Mouse (Mus musculus) spleen, adult 18-20 months (tissue): ENCODE measurements around the gene Lama5.
A peak's percentile ranks its signal among the peaks of the same experiment; 100 is the strongest.

Source experiments
- DNase-seq, 2 experiments: peaks; one replicate each; pipeline ENCODE4 v3.0.0; 2022; ENCODE audit warnings: mixed read lengths in 2 of 2

The Lama5 gene

GRCm38 (mm10) chr2:180254436-180255209 is 29.0 kb upstream of the Lama5 start:
- no peak for DNase-seq

- no peak for DNase-seq
Measured at GRCm38 (mm10) chr2:180251838-180252237, 26.2 kb upstream of the Lama5 start.

- DNase-seq = peak in 1 of 2 experiments; percentile 73
Measured at GRCm38 (mm10) chr2:180250930-180251611, 25.4 kb upstream of the Lama5 start.

DNA sequence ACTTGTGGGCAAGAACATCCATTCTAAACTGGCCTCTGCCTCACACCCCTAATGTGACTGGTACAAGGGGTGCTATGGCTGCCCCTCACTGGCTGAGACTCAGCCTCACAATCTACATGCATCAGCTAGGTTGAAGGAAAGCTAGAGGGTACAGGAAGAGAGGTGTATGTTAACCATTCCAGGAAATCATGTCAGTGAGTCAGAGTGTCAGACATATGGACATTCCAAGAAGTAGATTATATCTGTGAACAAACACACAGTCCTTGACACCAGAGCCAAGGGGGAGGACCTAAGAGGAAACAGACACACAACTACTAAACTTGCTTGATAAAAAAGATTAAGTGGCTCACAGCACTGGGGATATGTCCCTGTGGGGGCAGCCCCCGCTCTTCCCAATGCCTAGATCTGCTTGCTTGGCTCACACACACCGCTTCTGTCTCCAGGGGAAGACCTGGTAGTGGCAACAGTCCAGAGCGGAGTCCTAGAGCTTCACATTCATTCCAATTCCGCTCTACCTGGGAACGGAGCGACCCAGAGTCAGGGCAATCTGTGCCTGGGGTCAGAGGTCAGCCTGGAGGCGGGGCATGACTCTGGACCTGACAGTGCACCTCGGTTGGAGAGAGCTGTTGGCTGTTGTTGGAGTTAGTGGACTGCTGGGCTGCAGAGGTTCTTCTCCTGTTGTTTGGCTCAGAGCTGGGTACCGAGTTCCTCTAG is 23.4 kb upstream of the Lama5 start:
- DNase-seq = no peak

DNA sequence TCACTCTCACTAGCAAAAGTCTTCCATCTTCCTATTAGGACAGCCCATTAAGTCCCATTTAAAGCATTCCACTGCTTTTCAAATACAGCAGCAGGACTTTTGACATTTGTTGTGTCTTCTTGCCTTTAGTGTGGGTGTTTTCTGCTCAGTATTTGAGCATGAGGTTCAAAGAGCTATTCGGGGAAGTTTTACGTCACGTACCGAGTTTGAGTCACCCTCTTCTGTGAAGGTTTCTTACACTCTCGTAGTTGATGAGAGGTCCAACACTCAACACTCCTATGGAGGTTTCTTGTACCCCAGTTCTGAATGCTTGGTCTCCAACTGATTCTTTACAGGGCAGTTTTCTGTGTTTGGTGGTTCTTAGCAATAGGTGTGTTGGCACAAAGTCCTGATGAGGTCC is 22.3 kb upstream of the Lama5 start:
- DNase-seq = no peak

GRCm38 (mm10) chr2:180243108-180243507 is 17.4 kb upstream of the Lama5 start:
- no peak for DNase-seq

DNA sequence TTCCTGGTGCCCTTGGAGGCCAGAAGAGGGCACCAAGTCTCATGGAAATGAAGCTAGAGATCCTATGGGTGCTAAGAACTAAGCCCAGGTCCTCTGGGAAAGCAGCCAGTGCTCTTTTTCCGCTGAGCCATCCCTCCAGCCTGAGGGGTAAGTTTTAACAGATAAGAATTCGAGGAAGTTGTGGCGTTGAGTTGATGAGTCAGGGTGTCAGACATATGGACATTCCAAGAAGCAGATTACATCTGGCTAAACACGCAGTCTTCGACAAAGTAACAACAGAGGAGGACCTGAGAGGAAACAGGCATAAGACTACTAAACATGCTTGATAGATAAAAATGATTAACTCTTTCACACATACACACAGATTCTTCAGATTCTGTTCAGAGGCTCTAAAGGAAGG is 12.9 kb upstream of the Lama5 start:
- DNase-seq = no peak

- DNase-seq = no peak
Measured at GRCm38 (mm10) chr2:180237601-180238345, 12.1 kb upstream of the Lama5 start.

DNA sequence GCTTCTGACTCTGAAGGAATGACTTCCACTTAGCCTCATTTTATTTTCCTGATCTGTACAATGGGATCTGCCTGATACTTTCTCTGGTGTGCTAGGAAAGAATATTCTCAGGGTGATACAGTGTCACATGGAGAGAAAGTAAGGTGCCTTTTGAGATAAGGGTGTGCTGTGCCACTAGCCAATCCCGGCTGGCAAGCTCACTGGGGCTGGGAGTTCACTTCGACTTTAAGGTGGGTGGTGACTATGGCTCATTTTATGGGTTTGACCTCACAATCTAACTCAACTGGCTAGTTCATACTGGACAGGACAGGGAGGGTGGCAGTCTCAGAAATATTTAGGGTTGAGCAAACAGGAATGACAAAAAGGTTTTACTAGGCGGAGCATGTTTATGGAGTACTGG is 11.3 kb upstream of the Lama5 start:
- DNase-seq = no peak

GRCm38 (mm10) chr2:180236500-180236899 is 10.8 kb upstream of the Lama5 start:
- no peak for DNase-seq

DNA sequence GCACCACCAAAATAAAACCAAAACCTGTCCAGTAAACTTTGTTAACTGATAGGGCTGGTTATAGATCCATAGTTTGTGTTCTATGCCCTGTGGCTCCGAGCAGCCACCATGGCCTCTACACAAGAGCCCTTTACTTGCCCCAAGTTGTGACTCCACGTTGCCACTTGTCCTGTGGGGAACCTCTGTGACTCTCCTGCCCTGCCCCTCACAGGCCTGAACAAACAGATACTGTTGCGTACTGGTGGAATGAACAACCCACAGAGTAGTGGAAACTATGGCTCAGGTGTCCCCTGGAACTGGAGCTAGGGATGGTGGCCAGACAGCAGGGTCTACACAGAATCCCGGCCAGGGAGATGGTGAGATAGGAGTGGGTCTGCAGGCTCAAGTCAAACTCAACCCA is 10.1 kb upstream of the Lama5 start:
- DNase-seq = no peak

- no peak for DNase-seq
Measured at GRCm38 (mm10) chr2:180234980-180235379, 9.3 kb upstream of the Lama5 start.

GRCm38 (mm10) chr2:180234353-180234752 is 8.7 kb upstream of the Lama5 start:
- no peak for DNase-seq

DNA sequence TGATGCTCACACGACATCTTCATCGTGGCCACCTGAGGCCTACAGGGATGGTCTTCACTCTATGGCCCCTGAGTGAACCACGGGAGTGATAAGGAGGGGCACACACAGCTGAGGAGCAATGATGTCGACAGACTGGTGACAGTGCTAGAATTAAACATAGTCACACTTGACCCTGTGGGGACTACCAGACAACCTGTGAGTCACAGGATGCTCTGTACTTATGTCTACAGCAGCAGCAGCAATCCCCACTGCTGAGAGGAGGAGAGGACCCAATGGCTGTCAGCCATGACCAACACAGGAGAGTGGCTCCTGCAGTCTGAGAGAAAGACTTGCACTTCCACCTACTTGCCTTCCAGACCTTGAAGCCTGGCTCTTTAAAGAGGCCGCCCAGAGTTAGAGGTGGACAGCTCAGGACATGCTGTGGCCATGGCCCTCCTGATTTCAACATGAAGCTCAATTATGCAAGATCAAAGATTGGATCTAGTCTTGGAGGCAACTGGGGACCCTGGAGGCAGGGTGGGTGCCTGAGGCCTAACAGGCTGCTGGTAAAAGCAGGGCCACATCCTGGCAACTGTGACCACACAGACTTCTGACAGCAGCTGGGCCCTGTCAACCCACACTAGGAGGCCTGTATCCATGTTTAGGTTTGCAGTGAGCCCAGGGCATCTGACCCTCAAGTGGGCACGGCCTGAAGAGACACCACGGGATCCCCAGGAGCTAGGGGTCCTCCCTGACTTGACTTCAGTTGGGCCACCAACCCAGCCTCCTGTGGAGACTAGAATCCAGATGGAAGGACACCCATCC is 7.6 kb upstream of the Lama5 start:
- DNase-seq = no peak

- DNase-seq = no peak
Measured at GRCm38 (mm10) chr2:180230482-180230881, 4.8 kb upstream of the Lama5 start.

DNA sequence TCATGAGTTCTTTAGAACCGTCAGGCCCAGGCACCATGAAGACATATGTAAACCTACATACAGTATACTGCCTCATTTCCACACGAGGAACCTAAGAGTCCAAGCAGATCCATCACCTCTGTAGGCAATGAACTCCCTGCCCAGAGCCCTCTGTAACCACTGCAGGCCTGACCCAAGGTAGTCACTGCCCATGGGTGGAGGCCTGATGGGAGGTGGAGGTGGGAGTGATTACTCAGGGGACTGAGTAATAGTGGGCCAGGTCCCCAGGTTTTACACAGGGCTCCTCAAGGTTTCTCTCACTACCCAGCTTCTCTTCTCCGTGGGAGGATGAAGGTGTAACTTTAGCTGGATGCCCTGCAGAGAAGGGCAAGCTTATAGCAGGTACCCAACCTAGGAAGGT is 3.5 kb upstream of the Lama5 start:
- DNase-seq = no peak

- DNase-seq = no peak
Measured at GRCm38 (mm10) chr2:180228592-180228991, 2.9 kb upstream of the Lama5 start.

DNA sequence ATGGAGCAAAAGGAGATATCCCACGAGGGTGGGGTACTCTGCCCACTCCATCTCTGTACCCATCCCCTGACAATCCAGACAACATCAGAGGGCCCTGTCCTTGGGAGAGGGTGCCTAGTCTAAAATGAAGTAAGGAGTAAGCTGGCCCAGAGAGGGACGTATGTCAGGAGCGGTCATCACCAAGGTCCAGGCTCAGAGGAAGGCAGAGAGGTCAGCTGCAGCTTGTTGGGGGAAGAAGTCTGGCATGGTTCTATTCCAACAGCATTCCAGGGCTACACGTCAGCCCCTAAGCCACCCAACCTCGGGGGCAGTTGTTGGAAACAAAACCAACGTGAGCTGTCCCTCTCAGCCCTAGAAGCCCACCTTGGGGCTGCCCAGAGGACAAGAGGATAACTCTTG is 2.4 kb upstream of the Lama5 start:
- DNase-seq = no peak

DNA sequence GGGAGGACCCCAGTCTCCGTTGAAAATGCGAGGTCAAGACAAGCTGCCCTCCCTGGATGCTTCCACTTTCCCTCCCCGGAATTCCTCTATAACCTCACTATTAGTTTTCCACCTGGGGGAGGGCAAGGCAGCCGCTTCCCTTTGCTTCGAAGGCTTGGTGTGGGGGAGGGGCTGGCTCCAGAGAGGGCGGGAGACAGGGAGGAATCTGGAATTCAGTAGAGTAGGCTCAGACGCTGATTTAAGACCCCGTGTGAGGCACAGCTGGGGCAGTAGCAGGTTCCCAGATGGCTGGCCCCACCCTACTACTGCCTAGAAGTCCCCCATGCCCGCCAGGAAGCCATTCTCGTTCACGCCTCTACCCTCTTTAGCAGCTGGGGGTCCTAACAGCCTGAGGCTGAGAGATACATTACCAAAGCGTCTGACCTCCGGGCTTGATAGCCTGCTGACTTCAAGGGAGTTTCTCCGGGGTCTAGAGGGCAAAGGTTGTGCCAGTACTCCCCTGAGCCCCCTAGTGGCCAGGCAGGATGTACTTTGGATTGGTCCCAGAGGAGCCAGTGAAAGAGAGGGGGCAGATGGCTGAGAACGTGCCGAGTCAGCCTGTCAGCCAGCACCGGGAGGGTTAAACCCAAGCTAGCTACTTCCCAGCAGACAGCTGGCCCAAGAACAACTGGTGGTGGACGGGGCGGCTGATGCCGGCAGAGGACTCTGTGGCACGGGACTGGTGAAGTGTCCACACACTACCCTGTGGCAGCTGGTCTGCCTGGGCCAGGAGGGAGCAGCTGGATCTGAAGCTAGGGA is 1.8 kb upstream of the Lama5 start:
- DNase-seq = peak in 1 of 2 experiments; percentile 57

DNA sequence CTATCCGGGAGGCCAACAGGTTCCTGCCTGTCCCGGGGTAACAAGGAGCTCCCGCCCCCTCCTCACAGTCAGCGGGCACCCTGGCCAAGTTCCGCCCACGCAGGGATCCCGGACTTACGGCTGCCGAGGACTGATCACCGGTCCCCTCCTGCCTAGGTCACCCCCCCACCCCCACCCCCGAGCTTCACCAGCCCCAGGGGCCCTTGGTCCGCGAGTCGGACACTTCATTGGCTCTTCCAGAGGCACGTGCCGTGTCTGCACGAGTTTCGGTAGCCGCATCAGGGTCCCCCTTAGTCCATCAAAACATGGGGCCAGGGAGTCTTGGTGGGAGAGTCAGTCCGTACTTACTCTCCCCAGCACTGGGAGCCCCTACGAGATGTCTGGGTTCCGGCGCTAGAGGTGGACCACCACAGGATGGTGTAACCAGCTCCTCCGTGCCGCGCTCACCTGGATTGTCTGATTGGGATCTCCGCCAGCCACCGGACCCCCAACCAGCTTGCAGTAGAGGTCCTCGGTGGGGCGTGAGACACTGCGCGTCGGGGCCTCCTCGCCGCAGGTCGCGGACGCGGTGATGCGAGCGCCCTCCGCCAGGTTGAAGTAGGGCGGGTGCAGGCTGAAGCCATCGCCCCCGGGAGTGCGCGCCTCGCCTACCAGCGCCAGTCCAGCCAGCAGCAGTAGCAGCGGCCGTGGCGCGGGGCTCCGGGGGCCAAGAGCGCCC is 456 bp downstream of the Lama5 start:
- DNase-seq = no peak

DNA sequence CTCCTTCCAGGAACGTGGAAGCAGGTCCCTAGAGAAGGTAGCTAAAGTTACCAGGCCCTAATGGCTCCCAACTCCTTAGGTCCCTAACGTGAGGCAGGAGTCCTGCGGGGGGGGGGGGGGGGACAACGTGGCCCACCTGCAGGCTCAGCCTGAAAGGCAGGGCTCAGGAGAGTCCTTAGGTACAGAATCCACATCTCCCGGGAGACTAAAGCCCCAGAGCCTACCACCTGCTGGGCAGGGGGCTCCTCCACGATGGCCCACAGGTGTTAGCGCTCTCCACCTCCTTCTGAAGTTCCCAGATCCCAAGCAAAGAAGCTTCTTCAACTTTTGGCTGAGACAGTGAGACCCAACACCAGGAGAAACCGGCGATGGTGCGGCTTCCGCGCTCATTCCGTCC is 1.0 kb downstream of the Lama5 start:
- no peak for DNase-seq
